Mouse (Mus musculus): ENCODE data around the gene Zdhhc5. TPM values are rescaled to one million over a fixed set of nuclear protein-coding genes. Genes with fewer than 3 reads are reported as not detected.

Gene Zdhhc5
- total and polyA plus RNA-seq, 3 experiments, result 29.3 to 42.9 TPM; not detected in 1

- H3K4me3 ChIP-seq (ENCODE audit: control insufficient read depth in 1 of 2, insufficient read depth in 1 of 2, low read depth in 2 of 2, low read length in 2 of 2), result no peak overlapping the region
- TF ChIP-seq ETS1 (IDR thresholded peaks at IDR 0.05; ENCODE audit: low read depth, low read length), result no peak
- TF ChIP-seq CHD2 (IDR thresholded peaks at IDR 0.05; ENCODE audit: low read length), result no peak
- TF ChIP-seq SMC3 (IDR thresholded peaks at IDR 0.05; ENCODE audit: low read depth, low read length), result no peak
- TF ChIP-seq HCFC1 (IDR thresholded peaks at IDR 0.05; ENCODE audit: low read depth, low read length), result no peak
- no peak for TF ChIP-seq RCOR1 (IDR thresholded peaks at IDR 0.05; ENCODE audit: low read depth, low read length)
- H3K9me3 ChIP-seq (replicated peaks; ENCODE audit: insufficient read depth, low read length), result no peaks in the 10 kb centered on the region
- peaks cover 38% of the 10 kb centered on the region for H3K79me2 ChIP-seq (ENCODE audit: control insufficient read depth, insufficient read depth, low read length, poor library complexity)
- DNase-seq (ENCODE audit: low read depth, low spot score), result no peak
- H3K27ac ChIP-seq (ENCODE audit: control insufficient read depth, low read depth, low read length), result no peak overlapping the region
- H3K9ac ChIP-seq (ENCODE audit: control insufficient read depth, low read depth, low read length, poor library complexity, severe bottlenecking), result no peak overlapping the region
- peaks cover 0 to 15% of the 10 kb centered on the region in 2 experiments; a peak in 3 of 4 replicates for H3K36me3 ChIP-seq (ENCODE audit: control insufficient read depth in 1 of 2, insufficient read depth in 2 of 2, low read length in 2 of 2)
- H3K27me3 ChIP-seq (ENCODE audit: control insufficient read depth in 1 of 2, insufficient read depth in 2 of 2, low read length in 2 of 2), result no peaks in the 10 kb centered on the region
- H3K4me1 ChIP-seq (ENCODE audit: control insufficient read depth in 1 of 2, insufficient read depth in 2 of 2, low read length in 2 of 2), result peaks cover 4 to 5% of the 10 kb centered on the region in 2 experiments; a peak in 3 of 4 replicates
Measured at GRCm38 (mm10) chr2:84647051-84647568, 67.9 kb downstream of the Zdhhc5 start.

GRCm38 (mm10) chr2:84646138-84646537, 68.8 kb downstream of the Zdhhc5 start:
- H3K36me3 ChIP-seq (ENCODE audit: control insufficient read depth in 1 of 2, insufficient read depth in 2 of 2, low read length in 2 of 2), result peaks cover 0 to 14% of the 10 kb centered on the region in 2 experiments; a peak in 3 of 4 replicates
- no peak for DNase-seq (ENCODE audit: low read depth, low spot score)
- no peaks in the 10 kb centered on the region for H3K27me3 ChIP-seq (ENCODE audit: control insufficient read depth in 1 of 2, insufficient read depth in 2 of 2, low read length in 2 of 2)
- H3K9ac ChIP-seq (ENCODE audit: control insufficient read depth, low read depth, low read length, poor library complexity, severe bottlenecking), result no peak overlapping the region
- H3K4me3 ChIP-seq (ENCODE audit: control insufficient read depth in 1 of 2, insufficient read depth in 1 of 2, low read depth in 2 of 2, low read length in 2 of 2), result no peak overlapping the region
- no peak overlapping the region for H3K27ac ChIP-seq (ENCODE audit: control insufficient read depth, low read depth, low read length)
- H3K9me3 ChIP-seq (replicated peaks; ENCODE audit: insufficient read depth, low read length), result no peaks in the 10 kb centered on the region
- TF ChIP-seq MEF2A (IDR thresholded peaks at IDR 0.05; ENCODE audit: extremely low read depth, insufficient replicate concordance, low read depth, low read length, poor library complexity, severe bottlenecking), result no peak
- no peak for TF ChIP-seq SMC3 (IDR thresholded peaks at IDR 0.05; ENCODE audit: low read depth, low read length)
- TF ChIP-seq USF1 (IDR thresholded peaks at IDR 0.05; ENCODE audit: low read depth, low read length), result no peak
- TF ChIP-seq GATA1 (IDR thresholded peaks at IDR 0.05; ENCODE audit: low read depth, low read length), result no peak
- no peak for TF ChIP-seq ELF1 (IDR thresholded peaks at IDR 0.05; ENCODE audit: low read depth, low read length)
- TF ChIP-seq MAFK (IDR thresholded peaks at IDR 0.05; ENCODE audit: borderline replicate concordance, low read depth, low read length), result no peak
- no peak for TF ChIP-seq ETS1 (IDR thresholded peaks at IDR 0.05; ENCODE audit: low read depth, low read length)
- no peak for TF ChIP-seq ZMIZ1 (IDR thresholded peaks at IDR 0.05; ENCODE audit: low read depth, low read length)
- peaks cover 42% of the 10 kb centered on the region for H3K79me2 ChIP-seq (ENCODE audit: control insufficient read depth, insufficient read depth, low read length, poor library complexity)
- peaks cover 4 to 5% of the 10 kb centered on the region in 2 experiments; a peak in 3 of 4 replicates for H3K4me1 ChIP-seq (ENCODE audit: control insufficient read depth in 1 of 2, insufficient read depth in 2 of 2, low read length in 2 of 2)

- no peak for DNase-seq (ENCODE audit: low read depth, low spot score)
- H3K27me3 ChIP-seq (ENCODE audit: control insufficient read depth in 1 of 2, insufficient read depth in 2 of 2, low read length in 2 of 2), result no peaks in the 10 kb centered on the region
- no peaks in the 10 kb centered on the region for H3K9me3 ChIP-seq (replicated peaks; ENCODE audit: insufficient read depth, low read length)
- peaks cover 31% of the 10 kb centered on the region for H3K79me2 ChIP-seq (ENCODE audit: control insufficient read depth, insufficient read depth, low read length, poor library complexity)
- no peak overlapping the region for H3K9ac ChIP-seq (ENCODE audit: control insufficient read depth, low read depth, low read length, poor library complexity, severe bottlenecking)
- no peak overlapping the region for H3K27ac ChIP-seq (ENCODE audit: control insufficient read depth, low read depth, low read length)
- H3K36me3 ChIP-seq (ENCODE audit: control insufficient read depth in 1 of 2, insufficient read depth in 2 of 2, low read length in 2 of 2), result peaks cover 0 to 5% of the 10 kb centered on the region in 2 experiments; a peak in 3 of 4 replicates
- H3K4me1 ChIP-seq (ENCODE audit: control insufficient read depth in 1 of 2, insufficient read depth in 2 of 2, low read length in 2 of 2), result peaks cover 0 to 2% of the 10 kb centered on the region in 2 experiments; a peak in 1 of 4 replicates
- TF ChIP-seq ZKSCAN1 (IDR thresholded peaks at IDR 0.05; ENCODE audit: low read depth, low read length) (no peak), TBP (IDR thresholded peaks at IDR 0.05; ENCODE audit: low read depth, low read length) (no peak)
- H3K4me3 ChIP-seq (ENCODE audit: control insufficient read depth in 1 of 2, insufficient read depth in 1 of 2, low read depth in 2 of 2, low read length in 2 of 2), result no peak overlapping the region
Measured at GRCm38 (mm10) chr2:84640833-84641232, 74.1 kb downstream of the Zdhhc5 start.
